Mouse (Mus musculus) C2C12 (cell line): ENCODE measurements around the gene Cd276.

Source experiments
- CEBPB ChIP-seq: IDR thresholded peaks from one replicate; pipeline ENCODE4 v1.6.1; 2011; ENCODE audit warnings: low read depth, mild to moderate bottlenecking, control low read depth, moderate library complexity
- CTCF ChIP-seq: IDR thresholded peaks from one replicate; pipeline ENCODE4 v1.5.1; 2011; ENCODE audit not compliant: control insufficient read depth, insufficient read depth, insufficient read length
- FOSL1 ChIP-seq: IDR thresholded peaks from one replicate; pipeline ENCODE4 v1.8.0; 2011; ENCODE audit warnings: mild to moderate bottlenecking, low read length; ENCODE audit not compliant: poor library complexity, insufficient read depth, severe bottlenecking
- MAX ChIP-seq: IDR thresholded peaks from one replicate; pipeline ENCODE4 v1.6.1; 2011; ENCODE audit warnings: mild to moderate bottlenecking, control low read depth
- MYOD1 ChIP-seq: IDR thresholded peaks from one replicate; pipeline ENCODE4 v1.6.1; 2011; ENCODE audit warnings: low read depth; ENCODE audit not compliant: control insufficient read depth, insufficient read length
- MYOG ChIP-seq: IDR thresholded peaks from one replicate; pipeline ENCODE4 v1.6.1; 2011; ENCODE audit not compliant: control insufficient read depth, insufficient read length; ENCODE audit errors: extremely low read depth
- USF1 ChIP-seq: IDR thresholded peaks from one replicate; pipeline ENCODE4 v1.6.1; 2011; ENCODE audit warnings: low read depth, mild to moderate bottlenecking, control low read depth, moderate library complexity

DNA sequence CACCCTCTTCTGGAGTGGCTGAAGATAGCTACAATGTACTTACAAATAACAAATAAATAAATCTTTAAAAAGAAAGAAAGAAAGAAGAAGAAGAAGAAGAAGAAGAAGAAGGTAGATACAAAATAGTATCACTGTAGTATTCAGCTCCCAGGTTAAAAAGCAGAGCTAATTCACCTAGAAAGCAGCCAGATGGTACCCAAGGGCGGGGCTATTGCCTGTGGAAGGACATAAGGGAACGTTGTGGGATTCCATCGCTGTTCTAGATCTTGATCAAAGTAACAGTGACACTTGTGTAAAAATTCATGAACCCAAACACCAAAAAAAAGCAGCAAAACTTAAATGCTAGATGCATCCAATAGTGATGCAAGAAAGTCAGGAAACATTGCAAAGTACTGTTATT lies 35.3 kb downstream of the Cd276 start:
- no peak for TF ChIP-seq CTCF
- TF ChIP-seq USF1 = no peak
- no peak for TF ChIP-seq MYOG
- no peak for TF ChIP-seq MAX
- TF ChIP-seq FOSL1 = no peak
- no peak for TF ChIP-seq MYOD1
- no peak for TF ChIP-seq CEBPB
